Mouse (Mus musculus): ENCODE data around the gene 9130204L05Rik. TPM values are rescaled to one million over a fixed set of nuclear protein-coding genes. Genes with fewer than 3 reads are reported as not detected.
A peak's percentile ranks its signal among the peaks of the same experiment; 100 is the strongest.

The 9130204L05Rik gene
- total RNA-seq (2021) (not detected), polyA plus RNA-seq (2012; rRNA removed) (not detected in 2 replicates)
- long read RNA-seq: 0 reads

DNA sequence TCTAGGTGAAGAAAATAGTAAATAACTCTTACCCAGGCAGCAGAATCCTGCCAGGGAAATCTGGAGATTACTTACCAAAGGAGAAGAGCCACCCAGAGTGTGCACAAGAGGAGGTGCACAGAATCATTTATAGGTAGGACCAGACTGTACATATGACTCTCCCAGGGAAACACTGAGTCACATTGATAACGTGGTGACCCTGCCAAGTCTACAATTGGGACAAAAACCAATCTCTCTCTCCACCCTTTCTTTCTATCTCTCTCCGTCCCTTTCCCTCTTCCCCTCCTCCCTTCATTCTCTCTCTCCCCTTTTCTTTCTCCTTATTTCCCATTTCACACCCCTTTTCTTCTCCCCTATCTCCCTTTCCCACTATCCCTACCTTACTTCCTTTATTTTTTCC, at the start of gene 9130204L05Rik:
9130204L05Rik (minus strand) TSS at position 101 of the 400 bp plus-strand sequence.
- no peak within 1 kb of the TSS for H3K27ac ChIP-seq
- no peak for DNase-seq
- TF ChIP-seq CTCF (IDR thresholded peaks at IDR 0.05) (no peak), EP300 (IDR thresholded peaks at IDR 0.05; ENCODE audit: insufficient read depth, low read depth, low read length) (no peak), POLR2A (IDR thresholded peaks at IDR 0.05; ENCODE audit: insufficient read depth, low read depth, low read length) (no peak)
- intact Hi-C loops (cut with DNase I): no loop called here
- H3K4me3 ChIP-seq: no peak within 1 kb of the TSS
- 32% methylated on average over 2 of the region's 2 CpGs for WGBS
- H3K4me1 ChIP-seq (ENCODE audit: control insufficient read depth, insufficient read depth, low read length): no peaks in the 10 kb centered on the region
- H3K36me3 ChIP-seq (ENCODE audit: control insufficient read depth, insufficient read depth, low read length): no peaks in the 10 kb centered on the region
- no peaks in the 10 kb centered on the region for H3K27me3 ChIP-seq (ENCODE audit: control insufficient read depth, insufficient read depth, low read length)
- H3K9ac ChIP-seq (ENCODE audit: low read depth, low read length): no peak within 1 kb of the TSS
- H3K79me2 ChIP-seq (replicated peaks; ENCODE audit: control insufficient read depth, insufficient read depth, low read length): no peaks in the 10 kb centered on the region

DNA sequence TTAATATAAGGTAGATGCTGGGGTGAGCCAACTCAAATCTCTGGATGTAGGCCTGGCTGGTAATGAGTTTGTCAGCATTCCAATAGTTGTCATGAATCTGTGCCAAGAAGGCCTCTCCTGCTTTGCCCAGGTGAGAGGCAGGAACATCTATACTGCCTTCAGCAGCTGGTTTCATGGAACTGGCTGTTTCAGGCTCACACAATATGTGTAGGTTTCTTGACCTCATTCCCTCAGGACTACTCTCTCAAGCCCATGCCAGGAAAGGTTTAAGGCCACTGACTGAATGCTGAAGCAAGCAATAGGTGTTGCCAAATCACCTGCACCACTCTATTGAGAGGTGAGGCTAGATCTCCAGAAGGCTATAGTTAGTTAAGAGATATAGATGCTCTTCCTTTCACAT, 18.1 kb upstream of the 9130204L05Rik start:
- H3K4me1 ChIP-seq (ENCODE audit: control insufficient read depth, insufficient read depth, low read length): no peaks in the 10 kb centered on the region
- H3K79me2 ChIP-seq (replicated peaks; ENCODE audit: control insufficient read depth, insufficient read depth, low read length): no peaks in the 10 kb centered on the region
- H3K36me3 ChIP-seq (ENCODE audit: control insufficient read depth, insufficient read depth, low read length): no peaks in the 10 kb centered on the region
- TF ChIP-seq CTCF (IDR thresholded peaks at IDR 0.05): no peak
- no peak for TF ChIP-seq POLR2A (IDR thresholded peaks at IDR 0.05; ENCODE audit: insufficient read depth, low read depth, low read length)
- TF ChIP-seq EP300 (IDR thresholded peaks at IDR 0.05; ENCODE audit: insufficient read depth, low read depth, low read length): no peak
- H3K4me3 ChIP-seq: no peak overlapping the region
- no peak overlapping the region for H3K9ac ChIP-seq (ENCODE audit: low read depth, low read length)
- DNase-seq: no peak
- intact Hi-C loops (cut with DNase I): no loop called here
- H3K27me3 ChIP-seq (ENCODE audit: control insufficient read depth, insufficient read depth, low read length): no peaks in the 10 kb centered on the region
- no peak overlapping the region for H3K27ac ChIP-seq

DNA sequence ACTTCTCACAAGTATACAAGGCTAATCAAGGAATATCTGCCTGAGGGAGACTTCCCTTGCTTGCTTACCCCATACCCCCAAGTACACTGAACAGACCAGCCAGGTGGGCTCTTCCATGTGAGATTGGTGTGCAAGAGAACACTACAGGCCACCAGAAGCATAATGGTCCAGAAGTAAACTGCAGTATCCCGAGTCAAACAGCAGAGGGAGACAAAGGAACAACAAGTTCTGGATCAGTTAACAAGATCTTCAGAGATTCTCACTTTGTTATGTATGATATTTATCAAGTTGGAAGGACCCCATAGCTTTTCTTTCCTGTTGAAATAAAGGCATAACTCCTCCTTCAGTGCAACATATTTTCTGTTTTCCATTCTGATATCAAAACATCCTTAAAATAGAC, 31.4 kb downstream of the 9130204L05Rik start:
- intact Hi-C loops (cut with DNase I): no loop called here
- no peak overlapping the region for H3K9ac ChIP-seq (ENCODE audit: low read depth, low read length)
- 3% methylated on average over 1 of the region's 1 CpGs for WGBS
- H3K79me2 ChIP-seq (replicated peaks; ENCODE audit: control insufficient read depth, insufficient read depth, low read length): no peaks in the 10 kb centered on the region
- TF ChIP-seq POLR2A (IDR thresholded peaks at IDR 0.05; ENCODE audit: insufficient read depth, low read depth, low read length) (no peak), CTCF (IDR thresholded peaks at IDR 0.05) (peak; percentile 33)
- no peak overlapping the region for H3K27ac ChIP-seq
- H3K36me3 ChIP-seq (ENCODE audit: control insufficient read depth, insufficient read depth, low read length): no peaks in the 10 kb centered on the region
- no peak for DNase-seq
- H3K4me3 ChIP-seq: no peak overlapping the region
- H3K4me1 ChIP-seq (ENCODE audit: control insufficient read depth, insufficient read depth, low read length): no peaks in the 10 kb centered on the region
- H3K27me3 ChIP-seq (ENCODE audit: control insufficient read depth, insufficient read depth, low read length): no peaks in the 10 kb centered on the region

DNA sequence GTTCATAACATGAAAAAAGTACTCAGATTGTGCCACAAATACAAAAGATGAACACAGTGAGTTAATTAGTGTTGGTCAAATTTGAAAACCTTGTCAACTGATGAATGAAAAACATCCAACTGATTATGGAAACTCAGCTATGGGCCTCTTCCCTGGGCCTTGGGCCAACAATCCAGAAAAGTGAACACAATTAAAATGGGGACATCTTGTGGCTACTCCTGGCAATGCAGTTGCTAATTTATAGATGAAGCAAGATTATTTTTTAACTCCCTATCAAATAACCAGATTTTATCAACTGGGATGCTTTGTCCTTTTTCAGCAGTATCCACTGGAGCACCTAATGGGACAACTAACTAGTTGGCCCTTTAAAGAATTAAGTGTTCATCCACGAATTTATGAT, 37.9 kb downstream of the 9130204L05Rik start:
- Histone ChIP-seq H3K27me3 (ENCODE audit: control insufficient read depth, insufficient read depth, low read length) (no peaks in the 10 kb centered on the region), H3K27ac (no peak overlapping the region), H3K79me2 (replicated peaks; ENCODE audit: control insufficient read depth, insufficient read depth, low read length) (no peaks in the 10 kb centered on the region), H3K36me3 (ENCODE audit: control insufficient read depth, insufficient read depth, low read length) (no peaks in the 10 kb centered on the region), H3K4me3 (no peak overlapping the region), H3K4me1 (ENCODE audit: control insufficient read depth, insufficient read depth, low read length) (no peaks in the 10 kb centered on the region), H3K9ac (ENCODE audit: low read depth, low read length) (no peak overlapping the region)
- intact Hi-C loops (cut with DNase I): loop anchor here (5.0 kb wide), 1 partner anchor 410 kb away; no protein-coding TSS in a partner anchor
- TF ChIP-seq CTCF (IDR thresholded peaks at IDR 0.05): peak; percentile 19; the same call in 1 of the 2 replicates
- TF ChIP-seq POLR2A (IDR thresholded peaks at IDR 0.05; ENCODE audit: insufficient read depth, low read depth, low read length): no peak
- no peak for DNase-seq
- 4% methylated on average over 1 of the region's 1 CpGs for WGBS

Data from heart, adult 2 months (tissue).